Comparison of ENCODE assay signal across 14 mouse cellular contexts in the genomic region with DNA sequence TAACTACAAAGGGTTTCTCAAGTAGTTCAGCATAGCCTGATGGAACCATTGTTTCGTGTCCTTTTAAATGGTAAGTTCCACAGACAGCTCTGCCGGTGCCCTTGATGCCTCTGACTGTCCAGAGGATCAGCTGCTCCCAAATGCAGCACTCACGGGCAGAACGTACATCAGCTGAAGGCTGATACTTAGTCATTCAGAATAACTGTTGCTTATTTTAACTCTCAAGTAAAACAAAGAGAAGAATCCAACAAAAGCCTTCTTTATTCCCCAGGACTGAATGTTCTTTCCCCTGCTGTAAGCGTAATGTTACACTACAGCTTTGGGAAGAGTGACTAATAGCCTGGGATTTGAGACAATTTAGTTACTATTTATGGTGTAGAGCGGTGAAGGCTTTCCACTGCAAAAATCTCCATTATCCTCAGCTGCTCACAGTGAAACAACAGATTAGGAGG. TPM values are rescaled to one million over a fixed set of nuclear protein-coding genes. Genes with fewer than 3 reads are reported as not detected.
A peak's percentile ranks its signal among the peaks of the same experiment; 100 is the strongest.
DNase-seq lines count a peak whose midpoint lies in the region; ATAC-seq and TF ChIP-seq lines count a peak whose summit lies in the region.
"Had no signal": no experiment of that assay in that cellular context is flagged by ENCODE, and none has a peak within 500 bp of the region (broad histone marks: within the 10 kb centered on the region; RNA-seq: fewer than 3 reads in every experiment).

No protein-coding gene starts in this region.

- H3K4me3 ChIP-seq in ES-E14 (ENCODE audit: insufficient read depth in 1 of 2, low read depth in 1 of 2, low read length in 2 of 2, poor library complexity in 1 of 2, severe bottlenecking in 1 of 2) = no peak overlapping the region
- H3K4me3 ChIP-seq in hindbrain, embryonic 11.5 days (ENCODE audit: low read depth, low read length) = no peak overlapping the region
- H3K4me3 ChIP-seq: heart, adult 2 months; midbrain, embryonic 12.5 days had no signal

- in situ Hi-C loops in ES-E14 (cut with MboI; ENCODE audit: low sequenced_read_pairs in 2 of 2, unreplicated experiment in 2 of 2) = no loop called here

- peaks cover 8 to 9% of the 10 kb centered on the region in 2 experiments for H3K4me1 ChIP-seq in ES-E14 (ENCODE audit: control insufficient read depth in 2 of 2, insufficient read depth in 2 of 2, low read length in 2 of 2, poor library complexity in 1 of 2)
- no peaks in the 10 kb centered on the region for H3K4me1 ChIP-seq in hindbrain, embryonic 11.5 days (replicated peaks; ENCODE audit: control insufficient read depth, insufficient read depth, low read length)
- H3K4me1 ChIP-seq: midbrain, embryonic 12.5 days had no signal

- H3K4me2 ChIP-seq in hindbrain, embryonic 11.5 days (replicated peaks; ENCODE audit: low read depth, low read length) = no peak overlapping the region
- H3K4me2 ChIP-seq: midbrain, embryonic 12.5 days had no signal

- peaks cover 10% of the 10 kb centered on the region; the same call in 1 of the 2 replicates for H3K36me3 ChIP-seq in ES-E14 (ENCODE audit: control insufficient read depth, insufficient read depth, low read length, poor library complexity, severe bottlenecking)
- H3K36me3 ChIP-seq in hindbrain, embryonic 11.5 days (ENCODE audit: control insufficient read depth, insufficient read depth, low read length) = no peaks in the 10 kb centered on the region
- H3K36me3 ChIP-seq: midbrain, embryonic 12.5 days had no signal

- WGBS in hindbrain, embryonic 11.5 days = 46% methylated on average over 6 of the region's 6 CpGs

- no peaks in the 10 kb centered on the region for H3K27me3 ChIP-seq in hindbrain, embryonic 11.5 days (ENCODE audit: control insufficient read depth, insufficient read depth, low read length)
- H3K27me3 ChIP-seq: midbrain, embryonic 12.5 days had no signal

- no peak for ATAC-seq in hindbrain, embryonic 11.5 days (ENCODE audit: low FRiP score)
- ATAC-seq: intestine, embryonic 16.5 days had no signal

- DNase-seq in layer of hippocampus, adult 11-12 months (ENCODE audit: low spot score) = peak; percentile 52
- no peak for DNase-seq in layer of hippocampus, postnatal 25 days (ENCODE audit: extremely low spot score in 1 of 2, low spot score in 1 of 2)
- DNase-seq in 3T3-L1 (ENCODE audit: low read depth, low spot score) (peak; percentile 69), ES-E14 (ENCODE audit: low read depth, low spot score) (peak; percentile 75)
- DNase-seq in layer of hippocampus, adult 9-11 months = peak; percentile 54
- DNase-seq in hindbrain, embryonic 11.5 days (ENCODE audit: low spot score) = no peak
- DNase-seq in cerebellum, postnatal 4 days (ENCODE audit: low spot score in 2 of 2) = no peak
- no peak for DNase-seq in cerebellum, adult 9-11 months
- DNase-seq: cerebellum, postnatal 14 days; heart, adult 2 months; heart, postnatal 4 days; liver had no signal

- no peak overlapping the region for H3K27ac ChIP-seq in ES-E14 (ENCODE audit: insufficient read depth, low read depth, low read length, poor library complexity, severe bottlenecking)
- no peak overlapping the region for H3K27ac ChIP-seq in hindbrain, embryonic 11.5 days (ENCODE audit: low read depth, low read length)
- H3K27ac ChIP-seq: heart, adult 2 months; midbrain, embryonic 12.5 days had no signal

- H3K9me3 ChIP-seq in ES-E14 (ENCODE audit: control insufficient read depth, insufficient read depth, low read depth, low read length) = no peaks in the 10 kb centered on the region
- H3K9me3 ChIP-seq in hindbrain, embryonic 11.5 days (ENCODE audit: control insufficient read depth, low read length) = no peaks in the 10 kb centered on the region
- H3K9me3 ChIP-seq: midbrain, embryonic 12.5 days had no signal

- no peak overlapping the region for H3K9ac ChIP-seq in ES-E14 (ENCODE audit: insufficient read depth, low read depth, low read length, poor library complexity, severe bottlenecking)
- no peak overlapping the region for H3K9ac ChIP-seq in hindbrain, embryonic 11.5 days (ENCODE audit: low read depth, low read length)
- H3K9ac ChIP-seq: midbrain, embryonic 12.5 days had no signal

TF ChIP-seq in ES-E14, 5 proteins besides CTCF, POLR2A, EP300 and RAD21:
- TF ChIP-seq MAFK (IDR thresholded peaks at IDR 0.05; ENCODE audit: insufficient read depth, low read depth, low read length) = no peak
- no peak for TF ChIP-seq ZNF384 (IDR thresholded peaks at IDR 0.05; ENCODE audit: low read depth, low read length)
- TF ChIP-seq ZC3H11A (IDR thresholded peaks at IDR 0.05; ENCODE audit: borderline replicate concordance, low read depth, low read length) = no peak
- no peak; the same call in 1 of the 2 replicates for TF ChIP-seq CHD2 (IDR thresholded peaks at IDR 0.05; ENCODE audit: low read depth, low read length)
- no peak for TF ChIP-seq HCFC1 (IDR thresholded peaks at IDR 0.05; ENCODE audit: borderline replicate concordance, insufficient read depth, low read length)

RNA-seq across cellular contexts. Expression of gene Zfp281, which starts 11.4 kb away (rescaled TPM):
- total RNA-seq in layer of hippocampus, postnatal 25 days (2021) = 10 to 100 TPM; 34.3 to 36.5 TPM
- 65.0 and 65.5 TPM in 2 replicates for total RNA-seq in ES-E14 (2012; rRNA removed)
- polyA plus RNA-seq in hindbrain, embryonic 11.5 days (2014; fragmentation: Nextera tagmentation; extraction: Ambion mirVana) = 38.5 and 39.3 TPM in 2 replicates

Comparison
In these comparisons a context has a peak if more than half of its experiments do, and no peak if none do; other contexts are left out.
1. DNase-seq: peak in layer of hippocampus, adult 11-12 months (single experiment), 3T3-L1 (single experiment), ES-E14 (single experiment) and layer of hippocampus, adult 9-11 months (single experiment); none in layer of hippocampus, postnatal 25 days (0 of 2), hindbrain, embryonic 11.5 days (single experiment), cerebellum, postnatal 4 days (0 of 2) and cerebellum, adult 9-11 months (single experiment).